Mouse (Mus musculus): Measurements from ENCODE around the gene Treml1. TPM values are rescaled to one million over a fixed set of nuclear protein-coding genes. Genes with fewer than 3 reads are reported as not detected.
A peak's percentile ranks its signal among the peaks of the same experiment; 100 is the strongest.

Treml1 gene
- polyA plus RNA-seq, 1 experiment, result 6.3 TPM

DNA sequence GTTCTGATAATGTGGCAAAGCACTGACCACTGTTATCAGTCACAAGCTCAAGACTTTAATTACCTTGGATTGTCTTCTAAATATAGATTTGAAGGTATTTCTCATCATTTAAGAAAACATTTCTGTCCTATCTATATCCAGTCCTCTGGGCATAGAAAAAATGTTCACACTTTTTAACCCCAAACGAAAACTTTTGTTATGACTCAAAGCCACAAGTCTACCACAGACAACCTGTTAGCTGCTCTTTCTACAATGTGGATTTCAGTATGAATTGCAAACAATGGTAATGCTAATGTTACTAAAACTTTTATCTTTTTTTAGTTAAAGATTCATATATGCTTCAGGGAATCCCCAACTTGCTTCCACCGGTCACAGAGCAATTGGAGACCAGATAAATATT is 27.2 kb upstream of the Treml1 start:
- no peak for DNase-seq
- no peak overlapping the region for H3K4me3 ChIP-seq (replicated peaks; ENCODE audit: extremely low read depth, low read depth, low read length)
- TF ChIP-seq POLR2A (IDR thresholded peaks at IDR 0.05; ENCODE audit: borderline replicate concordance, extremely low read depth, low read depth, low read length) (no peak), CTCF (IDR thresholded peaks at IDR 0.05; ENCODE audit: insufficient read depth, low read length) (no peak)
- no peaks in the 10 kb centered on the region for H3K4me1 ChIP-seq (ENCODE audit: control insufficient read depth, insufficient read depth, low read length)
- 72% methylated on average over 2 of the region's 2 CpGs for WGBS

DNA sequence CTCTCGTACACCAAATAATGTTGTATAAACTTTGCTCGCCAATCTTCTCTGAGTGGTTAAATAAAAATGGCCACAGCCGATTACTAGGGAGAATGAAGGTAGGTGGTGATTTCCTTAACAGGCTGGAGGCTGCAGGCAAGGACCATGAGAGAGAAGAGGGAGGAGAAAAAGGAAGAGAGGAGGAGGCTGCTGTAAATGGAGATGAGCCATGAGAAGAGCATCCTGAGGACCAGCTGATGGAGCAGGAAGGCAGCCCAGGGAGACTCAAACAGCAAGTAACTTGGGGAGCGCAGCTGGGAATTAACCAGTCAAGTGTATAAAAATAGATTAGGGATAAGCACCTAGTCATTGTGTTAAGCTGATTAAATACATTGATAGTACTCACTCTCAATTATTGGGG is 25.5 kb upstream of the Treml1 start:
- 88% methylated on average over 4 of the region's 4 CpGs for whole genome bisulfite sequencing
- no peak for DNase-seq
- H3K4me1 ChIP-seq (ENCODE audit: control insufficient read depth, insufficient read depth, low read length), result no peaks in the 10 kb centered on the region
- TF ChIP-seq POLR2A (IDR thresholded peaks at IDR 0.05; ENCODE audit: borderline replicate concordance, extremely low read depth, low read depth, low read length) (no peak), CTCF (IDR thresholded peaks at IDR 0.05; ENCODE audit: insufficient read depth, low read length) (no peak)
- no peak overlapping the region for H3K4me3 ChIP-seq (replicated peaks; ENCODE audit: extremely low read depth, low read depth, low read length)

DNA sequence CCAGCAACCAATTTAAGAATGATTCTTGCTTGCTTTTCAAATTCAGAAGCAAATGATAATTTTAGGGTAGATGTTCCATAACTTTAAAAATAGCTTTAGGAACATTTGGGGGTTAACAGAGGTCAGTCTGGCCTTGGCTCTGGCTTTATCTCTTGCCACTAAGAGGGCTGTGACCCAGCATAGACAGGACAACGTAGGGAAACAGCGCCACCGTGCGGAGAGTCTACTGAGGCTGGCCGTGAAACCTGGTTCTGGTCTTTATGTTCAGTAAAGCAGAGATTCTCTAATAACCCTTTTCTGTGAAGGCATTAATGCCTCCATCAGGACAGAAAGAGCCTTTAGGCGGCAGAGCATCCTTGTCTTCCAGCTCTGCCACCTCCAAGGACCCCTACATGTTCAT is 22.9 kb upstream of the Treml1 start:
- DNase-seq, result peak; percentile 76
- TF ChIP-seq CTCF (IDR thresholded peaks at IDR 0.05; ENCODE audit: insufficient read depth, low read length) (peak; percentile 89), POLR2A (IDR thresholded peaks at IDR 0.05; ENCODE audit: borderline replicate concordance, extremely low read depth, low read depth, low read length) (no peak)
- WGBS, result 5% methylated on average over 6 of the region's 6 CpGs
- no peak overlapping the region for H3K4me3 ChIP-seq (replicated peaks; ENCODE audit: extremely low read depth, low read depth, low read length)
- no peaks in the 10 kb centered on the region for H3K4me1 ChIP-seq (ENCODE audit: control insufficient read depth, insufficient read depth, low read length)

DNA sequence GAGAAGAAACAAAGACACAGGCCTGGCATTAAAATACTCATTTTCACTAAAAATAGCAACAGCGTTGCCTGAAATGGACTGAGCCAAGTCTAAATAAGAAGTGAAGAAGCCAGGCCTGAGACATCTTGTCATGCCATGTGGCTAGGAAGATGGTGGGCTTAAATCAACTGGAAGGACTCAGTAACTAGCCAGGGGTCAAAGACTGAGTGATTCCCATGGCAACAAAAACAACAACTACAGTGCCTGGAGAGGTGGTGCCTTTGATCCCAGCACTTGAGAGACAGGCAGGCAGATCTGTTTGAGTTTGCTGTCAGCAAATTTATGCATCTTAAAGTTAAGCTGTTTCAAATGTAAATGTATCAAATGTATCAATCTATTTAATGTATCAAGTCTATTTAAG is 19.4 kb upstream of the Treml1 start:
- WGBS, result 74% methylated on average over 1 of the region's 1 CpGs
- H3K4me3 ChIP-seq (replicated peaks; ENCODE audit: extremely low read depth, low read depth, low read length), result no peak overlapping the region
- no peak for TF ChIP-seq CTCF (IDR thresholded peaks at IDR 0.05; ENCODE audit: insufficient read depth, low read length)
- no peak for TF ChIP-seq POLR2A (IDR thresholded peaks at IDR 0.05; ENCODE audit: borderline replicate concordance, extremely low read depth, low read depth, low read length)
- H3K4me1 ChIP-seq (ENCODE audit: control insufficient read depth, insufficient read depth, low read length), result no peaks in the 10 kb centered on the region
- no peak for DNase-seq

DNA sequence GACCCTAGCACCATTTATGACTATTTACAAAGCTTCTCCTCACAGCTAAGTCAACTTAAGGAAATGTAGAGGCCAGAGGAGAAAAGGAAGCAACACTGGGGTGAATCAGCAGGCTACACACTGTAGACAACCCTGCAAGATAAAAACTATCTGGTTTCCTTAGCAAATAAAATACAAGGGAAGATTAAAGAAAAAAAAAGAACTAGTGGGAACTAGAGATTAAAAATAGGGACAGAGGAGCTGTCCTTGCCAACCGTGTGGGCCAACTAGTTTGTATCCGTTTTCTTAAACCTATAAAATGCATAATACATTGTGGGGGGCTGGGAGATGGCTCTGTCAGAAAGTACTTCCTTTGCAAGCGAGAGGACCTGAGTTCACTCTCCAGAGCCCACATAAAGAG is 17.8 kb upstream of the Treml1 start:
- Histone ChIP-seq H3K4me3 (replicated peaks; ENCODE audit: extremely low read depth, low read depth, low read length) (no peak overlapping the region), H3K4me1 (ENCODE audit: control insufficient read depth, insufficient read depth, low read length) (no peaks in the 10 kb centered on the region)
- WGBS, result 64% methylated on average over 3 of the region's 3 CpGs
- TF ChIP-seq POLR2A (IDR thresholded peaks at IDR 0.05; ENCODE audit: borderline replicate concordance, extremely low read depth, low read depth, low read length) (no peak), CTCF (IDR thresholded peaks at IDR 0.05; ENCODE audit: insufficient read depth, low read length) (no peak)
- no peak for DNase-seq

DNA sequence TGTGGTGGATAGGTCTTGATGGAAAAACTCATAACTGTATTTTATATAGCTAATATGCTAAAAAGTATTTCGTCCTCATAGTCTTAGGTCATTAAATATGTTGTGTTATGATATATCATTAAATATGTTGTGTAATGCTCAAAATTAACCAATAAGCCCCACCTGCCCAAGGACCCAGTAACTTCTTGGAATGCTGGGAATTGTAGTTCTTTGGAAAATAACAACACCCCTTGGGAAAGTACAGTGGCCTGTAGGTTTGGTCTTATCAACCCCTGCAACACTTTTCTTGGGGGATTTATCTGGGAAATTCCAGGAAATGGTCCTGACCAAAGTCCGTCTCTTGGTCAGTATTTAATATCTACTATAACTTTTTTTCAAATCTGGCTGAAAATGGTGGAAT is 16.7 kb upstream of the Treml1 start:
- WGBS, result 86% methylated on average over 2 of the region's 2 CpGs
- Histone ChIP-seq H3K4me1 (ENCODE audit: control insufficient read depth, insufficient read depth, low read length) (no peaks in the 10 kb centered on the region), H3K4me3 (replicated peaks; ENCODE audit: extremely low read depth, low read depth, low read length) (no peak overlapping the region)
- no peak for TF ChIP-seq CTCF (IDR thresholded peaks at IDR 0.05; ENCODE audit: insufficient read depth, low read length)
- no peak for TF ChIP-seq POLR2A (IDR thresholded peaks at IDR 0.05; ENCODE audit: borderline replicate concordance, extremely low read depth, low read depth, low read length)
- DNase-seq, result no peak

DNA sequence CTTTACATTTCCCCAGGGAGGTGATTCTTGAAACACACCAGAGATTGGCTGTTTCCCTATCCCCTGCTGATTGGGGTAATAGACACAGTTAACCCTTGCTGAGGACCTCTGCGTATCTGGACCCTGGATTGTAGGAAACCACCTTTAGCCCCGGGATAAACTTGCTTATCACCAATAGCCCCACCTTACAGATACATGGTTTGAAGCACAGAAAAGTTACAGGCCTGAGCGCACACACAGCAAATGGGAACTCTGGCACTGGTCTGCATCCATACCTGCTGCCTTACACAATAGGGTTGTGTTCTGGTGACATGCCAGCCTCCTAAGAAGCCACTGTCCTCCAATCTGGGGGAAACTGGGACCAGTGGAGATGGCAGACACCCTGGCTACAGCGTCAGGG is 13.9 kb upstream of the Treml1 start:
- TF ChIP-seq CTCF (IDR thresholded peaks at IDR 0.05; ENCODE audit: insufficient read depth, low read length), result no peak
- TF ChIP-seq POLR2A (IDR thresholded peaks at IDR 0.05; ENCODE audit: borderline replicate concordance, extremely low read depth, low read depth, low read length), result no peak
- H3K4me3 ChIP-seq (replicated peaks; ENCODE audit: extremely low read depth, low read depth, low read length), result no peak overlapping the region
- 77% methylated on average over 4 of the region's 4 CpGs for WGBS
- DNase-seq, result no peak
- H3K4me1 ChIP-seq (ENCODE audit: control insufficient read depth, insufficient read depth, low read length), result no peaks in the 10 kb centered on the region

DNA sequence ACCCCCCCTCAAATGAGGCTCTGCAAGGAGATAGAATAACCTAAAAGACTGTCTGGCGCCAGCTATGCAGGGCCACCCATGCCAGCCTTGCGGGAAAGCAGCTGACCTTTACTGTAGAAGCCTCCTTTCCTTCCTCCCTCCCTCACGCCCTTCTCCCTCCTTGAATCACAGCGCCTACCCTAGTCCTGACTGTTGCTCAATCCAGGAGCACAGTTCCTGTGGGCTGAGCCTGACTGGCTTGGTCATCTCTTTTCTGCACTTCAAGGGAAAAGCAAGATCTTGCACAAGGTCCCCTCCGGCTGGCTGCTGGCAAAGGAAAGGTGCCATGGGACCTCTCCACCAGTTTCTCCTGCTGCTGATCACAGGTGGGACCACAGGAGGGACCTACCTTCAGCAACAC is 13.5 kb upstream of the Treml1 start, which contains the start of gene Trem2:
Trem2 (plus strand) TSS at position 171 of the 400 bp plus-strand sequence.
- DNase-seq, result peak; percentile 11
- H3K4me3 ChIP-seq (replicated peaks; ENCODE audit: extremely low read depth, low read depth, low read length), result no peak within 1 kb of the TSS
- no peak for TF ChIP-seq CTCF (IDR thresholded peaks at IDR 0.05; ENCODE audit: insufficient read depth, low read length)
- no peak for TF ChIP-seq POLR2A (IDR thresholded peaks at IDR 0.05; ENCODE audit: borderline replicate concordance, extremely low read depth, low read depth, low read length)
- no peaks in the 10 kb centered on the region for H3K4me1 ChIP-seq (ENCODE audit: control insufficient read depth, insufficient read depth, low read length)
- 44% methylated on average over 5 of the region's 5 CpGs for WGBS

DNA sequence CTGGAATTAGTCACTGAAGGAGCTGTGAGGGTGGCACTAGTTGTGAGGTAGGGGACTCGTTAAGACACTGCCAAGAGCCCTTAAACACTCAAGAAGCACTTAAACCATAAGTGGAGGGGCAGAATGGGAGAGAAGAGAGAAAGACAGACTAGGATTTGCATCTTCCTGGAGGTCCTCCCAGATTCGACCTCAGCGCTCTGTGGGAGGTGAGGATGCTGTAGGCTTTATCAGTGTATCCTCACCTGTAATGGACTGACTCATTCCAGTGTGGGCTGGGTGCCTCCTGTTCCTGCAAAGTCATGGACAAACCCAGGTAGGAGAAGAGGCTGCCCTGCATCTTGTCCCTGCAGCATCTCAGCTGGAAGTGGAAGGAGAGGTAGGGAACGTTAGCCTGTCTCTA is 12.9 kb upstream of the Treml1 start:
- Histone ChIP-seq H3K4me3 (replicated peaks; ENCODE audit: extremely low read depth, low read depth, low read length) (no peak overlapping the region), H3K4me1 (ENCODE audit: control insufficient read depth, insufficient read depth, low read length) (no peaks in the 10 kb centered on the region)
- no peak for TF ChIP-seq POLR2A (IDR thresholded peaks at IDR 0.05; ENCODE audit: borderline replicate concordance, extremely low read depth, low read depth, low read length)
- TF ChIP-seq CTCF (IDR thresholded peaks at IDR 0.05; ENCODE audit: insufficient read depth, low read length), result no peak
- WGBS, result 57% methylated on average over 4 of the region's 4 CpGs
- DNase-seq, result no peak

DNA sequence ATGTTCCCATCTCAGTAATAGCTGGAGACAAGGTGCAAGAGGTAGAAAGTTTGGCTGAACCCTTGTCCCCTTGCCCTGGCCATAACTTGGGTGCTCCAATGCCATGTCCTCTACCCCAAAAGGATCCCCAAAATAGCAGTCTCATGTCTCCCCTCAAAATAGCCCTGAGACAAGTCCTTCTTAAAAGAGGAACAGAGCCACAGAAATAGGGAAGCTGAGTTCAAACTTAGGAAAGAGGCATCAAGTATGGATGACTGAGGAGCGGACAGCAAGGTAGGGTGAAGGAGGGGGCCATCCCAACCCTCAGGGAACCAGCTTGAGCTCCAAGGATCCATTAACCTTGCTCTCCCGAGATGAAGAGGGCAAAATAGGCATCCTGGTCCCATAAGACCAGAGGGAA is 12.4 kb upstream of the Treml1 start:
- TF ChIP-seq POLR2A (IDR thresholded peaks at IDR 0.05; ENCODE audit: borderline replicate concordance, extremely low read depth, low read depth, low read length), result no peak
- no peak for TF ChIP-seq CTCF (IDR thresholded peaks at IDR 0.05; ENCODE audit: insufficient read depth, low read length)
- Histone ChIP-seq H3K4me1 (ENCODE audit: control insufficient read depth, insufficient read depth, low read length) (no peaks in the 10 kb centered on the region), H3K4me3 (replicated peaks; ENCODE audit: extremely low read depth, low read depth, low read length) (no peak overlapping the region)
- no peak for DNase-seq
- WGBS, result 75% methylated on average over 2 of the region's 2 CpGs

Data from lung, adult 2 months (tissue).